Mouse (Mus musculus) liver, postnatal 0 days (tissue): Measurements from ENCODE around the gene Sall1. TPM values are rescaled to one million over a fixed set of nuclear protein-coding genes. Genes with fewer than 3 reads are reported as not detected.

Source experiments
- ATAC-seq: fragments of 200-750 bp; cut with Nextera tagmentation; 2 replicates; pipeline ENCODE4 v1.8.0; 2017; ENCODE audit warnings: mild to moderate bottlenecking, moderate library complexity
- DNase-seq: peaks from one replicate; pipeline ENCODE4 v3.0.0-alpha.2; 2016
- H3K27ac ChIP-seq: fragments of 300-500 bp; sonication (generic); 2 replicates; pipeline ENCODE4 v1.5.1; 2014; ENCODE audit warnings: antibody characterized with exemption, moderate library complexity, mild to moderate bottlenecking, low read depth
- H3K27me3 ChIP-seq: fragments of 300-500 bp; sonication (generic); 2 replicates; pipeline ENCODE4 v1.6.1; 2014; ENCODE audit warnings: low read length, control low read depth, mixed read lengths; ENCODE audit not compliant: insufficient read depth
- H3K36me3 ChIP-seq: fragments of 300-500 bp; sonication (generic); replicated peaks from 2 replicates; pipeline ENCODE4 v1.6.1; 2014; ENCODE audit warnings: mild to moderate bottlenecking, control low read depth, low read length, moderate library complexity, mixed read lengths; ENCODE audit not compliant: insufficient read depth
- H3K4me1 ChIP-seq: fragments of 300-500 bp; sonication (generic); 2 replicates; pipeline ENCODE4 v1.6.1; 2014; ENCODE audit warnings: antibody characterized with exemption, mild to moderate bottlenecking, control low read depth; ENCODE audit not compliant: insufficient read depth
- H3K4me2 ChIP-seq: fragments of 300-500 bp; sonication (generic); 2 replicates; pipeline ENCODE4 v1.6.1; 2014; ENCODE audit warnings: low read depth, mild to moderate bottlenecking, low read length, moderate library complexity, mixed read lengths
- H3K4me3 ChIP-seq: fragments of 300-500 bp; sonication (generic); 2 replicates; pipeline ENCODE4 v1.5.1; 2014; ENCODE audit warnings: low read depth, low read length
- H3K9ac ChIP-seq: fragments of 300-500 bp; sonication (generic); replicated peaks from 2 replicates; pipeline ENCODE4 v1.6.1; 2014; ENCODE audit warnings: mild to moderate bottlenecking, moderate library complexity
- H3K9me3 ChIP-seq: fragments of 300-500 bp; sonication (generic); 2 replicates; pipeline ENCODE4 v1.6.1; 2016; ENCODE audit warnings: mild to moderate bottlenecking, control low read depth, low read length, mixed read lengths
- CTCF ChIP-seq: sonication (generic); IDR thresholded peaks from 2 replicates; pipeline ENCODE4 v1.5.1; 2016; ENCODE audit warnings: antibody characterized with exemption, low read depth
- EP300 ChIP-seq: IDR thresholded peaks from 2 replicates; pipeline ENCODE4 v1.6.1; 2016; ENCODE audit warnings: antibody characterized with exemption, low read depth, mild to moderate bottlenecking
- WGBS: fragments of 180-500 bp; shearing (Covaris S2); extraction: QIAGEN DNeasy Blood & Tissue Kit; methylation state at CpG from one replicate; pipeline ENCODE4 v1.1.7; 2014; ENCODE audit not compliant: insufficient replicate concordance; 5-methylcytosine and 5-hydroxymethylcytosine counted together
- microRNA-seq: library from miRNA; unstranded; fragments of <30 nt; microRNA quantifications from one replicate; pipeline ENCODE4, GENCODE M21; 2016
- polyA plus RNA-seq: library from polyadenylated mRNA; unstranded; fragments of >200 nt; fragmentation: Nextera tagmentation; extraction: Ambion mirVana; gene quantifications from 2 replicates; pipeline ENCODE4 v1.2.1, GENCODE M21; 2015

Gene Sall1
- polyA plus RNA-seq, 1 experiment from 2014 or later, result 3.9 TPM

DNA sequence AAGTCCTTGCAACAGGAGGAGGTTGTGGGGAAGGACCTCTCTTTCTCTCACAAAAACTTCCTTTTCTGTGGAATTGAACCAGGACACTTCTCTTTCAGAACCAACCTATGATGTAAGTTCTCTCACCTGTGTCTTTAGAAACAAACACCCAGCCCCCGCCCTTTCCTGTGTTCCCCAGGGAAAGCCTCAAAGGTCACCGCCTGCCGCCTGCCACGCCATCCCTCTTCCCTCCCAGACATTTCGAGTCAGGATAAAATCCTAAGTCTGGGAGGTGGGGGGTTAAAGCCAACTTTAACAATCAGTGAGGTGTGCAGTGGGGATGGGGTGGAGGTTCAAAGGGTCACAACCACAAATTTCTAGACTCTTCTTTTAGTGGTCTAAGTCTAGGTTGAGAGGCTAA lies 52.8 kb downstream of the Sall1 start:
- Histone ChIP-seq H3K27me3 (no peaks in the 10 kb centered on the region), H3K4me1 (no peaks in the 10 kb centered on the region; the same call in 1 of the 2 replicates), H3K4me3 (no peak overlapping the region), H3K9me3 (no peaks in the 10 kb centered on the region), H3K4me2 (no peak overlapping the region), H3K36me3 (no peaks in the 10 kb centered on the region), H3K27ac (no peak overlapping the region), H3K9ac (no peak overlapping the region)
- ATAC-seq (0 out of 2 replicates have a peak, but pooled peaks have one; percentile 19), DNase-seq (no peak)
- 44% methylated on average over 5 of the region's 5 CpGs for WGBS
- TF ChIP-seq CTCF (no peak), EP300 (no peak)

- ATAC-seq, result no peak
- 72% methylated on average over 3 of the region's 3 CpGs for WGBS
- Histone ChIP-seq H3K4me2 (no peak overlapping the region), H3K9ac (no peak overlapping the region), H3K27ac (no peak overlapping the region), H3K4me3 (no peak overlapping the region), H3K27me3 (no peaks in the 10 kb centered on the region), H3K4me1 (no peaks in the 10 kb centered on the region; the same call in 1 of the 2 replicates), H3K9me3 (no peaks in the 10 kb centered on the region), H3K36me3 (no peaks in the 10 kb centered on the region)
- no peak for TF ChIP-seq CTCF
- TF ChIP-seq EP300, result no peak
- no peak for DNase-seq
Measured at GRCm38 (mm10) chr8:88989002-88989401, 55.0 kb downstream of the Sall1 start.

DNA sequence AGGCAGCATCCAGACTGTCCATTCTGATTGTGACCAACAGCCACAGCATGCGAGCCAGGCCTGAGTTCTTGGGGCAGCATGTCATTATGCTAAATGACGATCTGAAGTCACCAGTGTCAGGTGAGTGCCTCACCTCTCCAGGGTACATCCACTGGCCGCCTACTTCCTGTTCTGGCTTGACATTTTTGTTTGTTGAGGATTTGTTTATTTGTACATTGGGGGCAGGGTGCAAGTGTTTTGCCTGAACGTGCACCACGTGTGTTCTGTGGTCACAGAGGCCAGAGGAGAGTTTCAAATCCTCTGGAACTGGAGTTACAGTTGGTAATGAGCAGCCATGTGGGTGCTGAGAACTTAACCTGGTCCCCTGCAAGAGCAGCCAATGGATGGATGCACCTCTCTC lies 60.5 kb downstream of the Sall1 start:
- Histone ChIP-seq H3K9me3 (no peaks in the 10 kb centered on the region), H3K4me3 (no peak overlapping the region), H3K9ac (no peak overlapping the region), H3K4me1 (no peaks in the 10 kb centered on the region), H3K27ac (no peak overlapping the region), H3K4me2 (no peak overlapping the region), H3K36me3 (no peaks in the 10 kb centered on the region), H3K27me3 (no peaks in the 10 kb centered on the region)
- DNase-seq (no peak), ATAC-seq (peak; percentile 50)
- no peak for TF ChIP-seq CTCF
- TF ChIP-seq EP300, result no peak
- 41% methylated on average over 5 of the region's 5 CpGs for WGBS

Small RNA genes lying within 50 kb of the gene (microRNA-seq; reads per million reads assigned to microRNA genes)
- gene Mir8110, result not detected
